Mouse (Mus musculus) ZHBTc4 (cell line): Measurements from ENCODE around the gene Sec22c.

ENCODE experiments used
- DNase-seq: peaks from one replicate; pipeline ENCODE4 v3.0.0-alpha.2; 2011; ENCODE audit warnings: low read depth, low spot score

Sec22c gene

DNA sequence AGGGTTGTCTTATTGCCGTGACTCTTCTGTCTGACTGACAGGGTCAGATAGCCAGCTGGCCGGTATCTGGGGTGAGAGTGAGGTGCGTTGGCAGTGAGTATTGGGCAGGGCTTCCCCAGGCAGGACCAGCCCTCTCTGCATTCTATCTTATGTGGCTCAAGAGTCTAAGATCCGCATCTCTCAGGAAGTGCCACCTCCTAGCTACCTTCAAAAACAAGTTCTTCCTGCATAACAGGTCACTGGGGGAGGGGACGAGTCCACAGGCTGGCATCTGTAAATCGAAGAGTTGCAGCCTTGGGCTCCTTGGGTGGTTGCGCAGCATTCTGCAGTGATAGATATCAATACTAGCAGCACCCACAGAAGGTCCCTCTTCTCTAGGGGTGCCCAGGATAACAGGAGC is 58.3 kb downstream of the Sec22c start:
- DNase-seq: no peak

- DNase-seq: no peak
Observed at GRCm38 (mm10) chr9:121644855-121645254, 60.4 kb downstream of the Sec22c start.

DNA sequence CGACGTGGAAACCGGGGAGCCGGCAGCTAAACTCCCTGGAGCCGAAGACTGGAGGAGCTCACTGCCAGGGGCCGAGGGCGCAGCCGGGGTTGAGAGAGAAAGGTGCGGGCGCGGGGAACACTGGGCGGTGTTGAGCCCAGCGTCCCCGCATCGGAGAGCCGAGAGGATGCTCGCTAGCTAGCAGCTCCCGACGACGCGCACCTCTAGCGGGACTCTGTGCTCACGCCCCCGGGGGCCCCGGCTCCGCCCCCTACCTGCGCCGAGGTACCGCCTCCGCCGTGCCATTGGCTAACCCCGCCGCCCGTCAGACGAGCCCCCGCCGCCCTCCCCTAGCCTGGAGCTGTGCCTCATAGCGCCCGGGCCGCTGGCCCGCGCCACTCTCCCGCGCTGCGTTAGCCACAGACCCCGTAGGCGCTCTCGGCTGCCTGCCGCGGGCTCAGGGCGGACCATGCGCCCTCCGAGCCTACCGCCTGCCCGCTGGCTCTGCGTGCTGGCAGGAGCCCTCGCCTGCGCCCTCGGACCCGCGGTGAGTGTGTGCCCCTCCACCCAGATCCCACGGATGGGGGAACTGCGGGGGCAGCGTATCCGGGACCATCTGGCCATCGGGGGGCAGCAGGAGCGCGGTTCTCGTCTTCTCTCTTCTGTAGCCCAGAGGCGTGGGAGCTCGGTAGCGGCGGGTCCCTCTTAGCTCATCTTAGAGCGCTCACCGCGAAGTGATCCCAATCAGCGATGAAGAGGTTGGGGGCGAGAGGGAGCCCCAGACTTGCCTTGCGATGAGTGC is 62.7 kb downstream of the Sec22c start, which contains the start of gene Vipr1:
Vipr1 (plus strand) TSS at position 316 of the 781 bp plus-strand sequence.
- peak; percentile 91 for DNase-seq

- DNase-seq: peak; percentile 61
Observed at GRCm38 (mm10) chr9:121642001-121642400, 63.3 kb downstream of the Sec22c start, which contains the start of gene Lyzl4. Lyzl4 (minus strand) TSS chr9:121642096.

GRCm38 (mm10) chr9:121641235-121641915 is 63.9 kb downstream of the Sec22c start:
- DNase-seq: peak; percentile 71

DNA sequence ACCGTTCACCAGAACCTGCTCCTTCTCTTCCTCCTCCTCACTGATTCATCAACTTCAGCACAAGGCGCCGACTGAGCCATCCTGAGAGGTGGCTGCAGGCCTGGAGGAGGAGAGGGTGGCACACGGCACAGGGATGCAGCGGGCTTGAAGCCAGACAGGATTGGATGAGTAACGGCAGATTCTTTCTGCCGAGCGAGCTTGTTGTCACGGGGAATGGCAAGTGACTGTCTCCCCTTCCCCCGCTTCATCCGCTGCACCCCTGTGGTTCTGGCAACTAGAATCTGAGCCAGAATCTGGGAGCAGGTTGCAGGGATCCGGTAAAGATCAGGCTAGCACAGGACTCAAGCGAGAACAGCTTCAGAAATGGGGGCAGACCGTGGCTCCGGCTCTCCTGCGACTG is 65.5 kb downstream of the Sec22c start:
- no peak for DNase-seq

GRCm38 (mm10) chr9:121635835-121636576 is 69.3 kb downstream of the Sec22c start:
- DNase-seq: no peak

DNA sequence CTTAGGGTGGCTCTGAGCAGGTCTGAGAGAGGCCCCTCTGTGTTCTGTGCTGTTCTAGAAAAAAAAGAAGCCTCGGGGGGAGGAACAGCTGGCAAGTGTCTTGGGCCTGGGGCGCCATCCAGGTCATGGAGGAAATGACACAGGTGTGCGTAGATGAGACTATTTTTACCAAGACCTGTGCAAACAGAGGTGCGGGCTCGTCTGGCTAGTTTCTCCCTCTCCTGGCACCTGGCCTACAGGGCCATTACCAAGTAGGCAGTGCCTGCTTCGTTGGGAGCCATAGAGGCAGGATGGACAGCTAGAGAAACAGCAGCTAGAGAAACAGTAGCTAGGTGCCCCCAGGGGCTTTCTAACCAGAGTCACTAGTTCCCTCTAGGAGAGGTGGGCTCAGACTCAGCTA is 72.0 kb downstream of the Sec22c start:
- DNase-seq: no peak

GRCm38 (mm10) chr9:121632891-121633290 is 72.4 kb downstream of the Sec22c start:
- DNase-seq: no peak

DNA sequence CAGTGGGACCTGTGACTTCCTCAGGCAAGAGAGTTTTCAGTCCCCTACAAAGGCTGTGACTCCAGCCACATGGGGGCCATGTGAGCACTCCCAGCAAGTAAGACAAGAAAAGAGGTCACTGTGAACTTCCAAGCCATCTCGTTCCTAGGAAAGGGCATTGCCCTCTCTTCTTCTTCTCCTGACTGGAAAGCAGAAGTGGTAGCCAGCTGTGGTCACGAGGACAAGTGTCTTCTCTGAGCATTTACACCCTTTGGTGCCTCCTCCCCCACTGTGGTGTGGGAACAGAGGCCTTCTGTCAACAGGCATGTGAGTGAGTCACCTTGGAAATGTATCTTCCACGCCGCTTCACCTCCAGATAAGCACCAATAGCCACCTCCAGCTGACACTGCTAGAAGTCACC is 73.3 kb downstream of the Sec22c start:
- no peak for DNase-seq

DNA sequence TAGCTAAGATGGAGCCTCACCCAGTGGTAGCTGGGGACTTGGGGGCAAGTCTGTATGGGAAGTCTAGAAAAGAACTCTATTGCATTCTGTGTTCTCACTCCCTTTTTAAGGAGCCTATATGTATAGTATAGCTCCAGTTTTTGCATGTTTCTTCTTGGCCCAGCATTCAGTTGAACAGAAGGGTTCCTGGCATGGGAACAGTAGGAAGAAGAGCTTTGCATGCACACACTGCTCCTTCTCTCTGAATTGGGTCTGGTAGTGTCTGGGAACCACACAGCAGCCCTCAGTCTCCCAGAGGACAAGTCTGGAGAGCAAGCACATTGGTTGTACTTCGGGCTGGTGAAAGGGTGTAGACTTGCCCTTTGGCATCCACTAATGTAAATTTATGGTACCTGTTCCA is 74.7 kb downstream of the Sec22c start:
- no peak for DNase-seq
